Mouse (Mus musculus) sigmoid colon, adult 10 weeks (tissue): ENCODE results near the gene Chst11. TPM values are rescaled to one million over a fixed set of nuclear protein-coding genes. Genes with fewer than 3 reads are reported as not detected.

ENCODE experiments used
- polyA plus RNA-seq: library from polyadenylated mRNA; stranded (reverse); fragments of 350-450 nt; fragmentation: Illumina TruSeq; extraction: RNeasy Lipid Tissue Mini Kit (QIAGEN cat#74804); gene quantifications from one replicate; pipeline ENCODE4 v1.2.3, GENCODE M21; 2014; ENCODE audit warnings: low read depth, low replicate concordance

Gene Chst11
- 4.9 TPM for polyA plus RNA-seq

GRCm38 (mm10) chr10:82984950-82985699, at the start of gene Chst11:
Chst11 (plus strand) TSS chr10:82985498.

Other genes starting within 250 kb of the Chst11 start
- 52.3 TPM for gene Nfyb, start 221.4 kb upstream of the Chst11 start, polyA plus RNA-seq
- 121 TPM for gene Txnrd1, start 151.5 kb upstream of the Chst11 start, polyA plus RNA-seq
- gene Eid3, start 118.9 kb upstream of the Chst11 start, polyA plus RNA-seq, result 0.91 TPM